Mouse (Mus musculus) ES-E14 (cell line): Measurements from ENCODE around the gene Hmbs. TPM values are rescaled to one million over a fixed set of nuclear protein-coding genes. Genes with fewer than 3 reads are reported as not detected.

Experiments used
- DNase-seq: peaks from one replicate; pipeline ENCODE4 v3.0.0-alpha.2; 2013; ENCODE audit warnings: low read depth, low spot score
- H3K27ac ChIP-seq: 2 replicates; pipeline ENCODE4 v1.5.1; 2012; ENCODE audit warnings: low read depth, mild to moderate bottlenecking, low read length, moderate library complexity, mixed read lengths; ENCODE audit not compliant: poor library complexity, insufficient read depth, severe bottlenecking
- H3K36me3 ChIP-seq: 2 replicates; pipeline ENCODE4 v1.6.1; 2012; ENCODE audit warnings: mild to moderate bottlenecking, low read length, moderate library complexity, mixed read lengths; ENCODE audit not compliant: control insufficient read depth, poor library complexity, insufficient read depth, severe bottlenecking
- H3K4me1 ChIP-seq, 2 experiments: fragments of 150-350 bp in 1 of 2; sonication (generic) in 1 of 2; 2 replicates each; pipeline ENCODE4 v1.6.1; 2012; ENCODE audit warnings: low read length in 2 of 2, mild to moderate bottlenecking in 1 of 2, mixed read lengths in 1 of 2; ENCODE audit not compliant: control insufficient read depth in 2 of 2, insufficient read depth in 2 of 2, poor library complexity in 1 of 2
- H3K4me3 ChIP-seq, 2 experiments: fragments of 150-350 bp in 1 of 2; sonication (generic) in 1 of 2; 2 replicates each; pipeline ENCODE4 v1.5.1; 2012; ENCODE audit warnings: low read length in 2 of 2, low read depth in 1 of 2, mild to moderate bottlenecking in 1 of 2, mixed read lengths in 1 of 2; ENCODE audit not compliant: insufficient read depth in 1 of 2, poor library complexity in 1 of 2, severe bottlenecking in 1 of 2
- H3K9ac ChIP-seq: 2 replicates; pipeline ENCODE4 v1.6.1; 2012; ENCODE audit warnings: low read depth, mild to moderate bottlenecking, low read length, mixed read lengths; ENCODE audit not compliant: poor library complexity, insufficient read depth, severe bottlenecking
- H3K9me3 ChIP-seq: fragments of 150-350 bp; sonication (generic); 2 replicates; pipeline ENCODE4 v1.6.1; 2012; ENCODE audit warnings: low read depth, mild to moderate bottlenecking, low read length; ENCODE audit not compliant: control insufficient read depth, insufficient read depth
- CHD2 ChIP-seq: IDR thresholded peaks from 2 replicates; pipeline ENCODE4 v1.6.1; 2014; ENCODE audit warnings: mild to moderate bottlenecking, low read depth, low read length, inconsistent platforms
- HCFC1 ChIP-seq: IDR thresholded peaks from 2 replicates; pipeline ENCODE4 v1.6.1; 2012; ENCODE audit warnings: low read length, inconsistent platforms, borderline replicate concordance; ENCODE audit not compliant: insufficient read depth
- MAFK ChIP-seq: IDR thresholded peaks from 2 replicates; pipeline ENCODE4 v1.6.1; 2014; ENCODE audit warnings: mild to moderate bottlenecking, low read depth, low read length, inconsistent platforms; ENCODE audit not compliant: insufficient read depth
- ZC3H11A ChIP-seq: IDR thresholded peaks from 2 replicates; pipeline ENCODE4 v1.6.1; 2012; ENCODE audit warnings: low read depth, mild to moderate bottlenecking, inconsistent platforms, low read length, borderline replicate concordance
- ZNF384 ChIP-seq: IDR thresholded peaks from 2 replicates; pipeline ENCODE4 v1.6.1; 2012; ENCODE audit warnings: low read depth, low read length, inconsistent platforms
- in situ Hi-C, 2 experiments: fragments of 600-800 bp; cut with MboI; formaldehyde crosslinking; loops; one replicate each; pipeline ENCODE4 v1.15.1; 2025; ENCODE audit warnings: low sequenced_read_pairs in 2 of 2, inconsistent platforms in 1 of 2; ENCODE audit not compliant: unreplicated experiment in 2 of 2
- total RNA-seq: library from RNA; depleted of rRNA; stranded (reverse); fragments of 300-350 nt; gene quantifications from 2 replicates; pipeline ENCODE4 v1.2.3, GENCODE M21; 2012; rRNA removed

Hmbs gene
- total RNA-seq, 1 experiment: 71.3 TPM

DNA sequence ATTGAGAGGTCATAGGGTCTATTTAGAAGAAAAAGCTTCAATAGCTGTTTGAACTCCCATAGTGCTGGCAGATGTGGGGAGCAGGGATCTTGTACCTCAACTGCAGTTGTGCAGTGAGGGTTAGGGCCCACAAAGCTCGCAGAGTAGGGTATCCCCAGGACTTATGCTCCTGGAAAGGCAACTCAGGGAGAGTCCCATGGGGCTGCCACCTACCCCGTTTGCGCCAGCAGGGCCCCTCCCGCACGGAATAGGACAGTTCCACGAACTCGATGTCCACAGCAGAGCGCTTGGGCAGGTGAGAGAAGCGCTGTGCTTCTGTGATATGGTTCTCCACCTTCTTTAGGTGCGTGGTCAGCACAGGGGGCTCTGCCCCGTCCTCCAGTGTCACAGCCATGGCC lies 57.0 kb downstream of the Hmbs start:
- peaks cover 0 to 17% of the 10 kb centered on the region in 2 experiments; a peak in 1 of 4 replicates for H3K4me1 ChIP-seq
- H3K9me3 ChIP-seq: no peaks in the 10 kb centered on the region
- H3K4me3 ChIP-seq: peak overlapping the region; percentile 64 to 78; a peak in 2 of 4 replicates
- TF ChIP-seq ZC3H11A (no peak), ZNF384 (no peak), HCFC1 (no peak), CHD2 (no peak), MAFK (no peak)
- in situ Hi-C loops: no loop called here
- peak overlapping the region; percentile 25; the same call in 1 of the 2 replicates for H3K9ac ChIP-seq
- H3K27ac ChIP-seq: no peak overlapping the region
- no peak for DNase-seq
- no peaks in the 10 kb centered on the region for H3K36me3 ChIP-seq

Other genes with a start within 250 kb of the Hmbs start
- 0.09 and 0.11 TPM in 2 replicates for gene Mfrp, start 242.5 kb downstream of the Hmbs start, total RNA-seq
- gene C1qtnf5, start 237.0 kb downstream of the Hmbs start, total RNA-seq: 0.79 and 1.6 TPM in 2 replicates
- gene Gm49380, start 230.7 kb downstream of the Hmbs start, total RNA-seq: 0.18 and 0.26 TPM in 2 replicates
- 19.9 and 23.1 TPM in 2 replicates for gene Rnf26, start 230.7 kb downstream of the Hmbs start, total RNA-seq
- 53.1 and 108 TPM in 2 replicates for gene Mcam, start 209.8 kb downstream of the Hmbs start, total RNA-seq
- gene Cbl, start 110.2 kb downstream of the Hmbs start, total RNA-seq: 17.3 and 20.0 TPM in 2 replicates
- gene Ccdc153, start 103.6 kb downstream of the Hmbs start, total RNA-seq: not detected in 2 replicates
- gene Pdzd3, start 92.8 kb downstream of the Hmbs start, total RNA-seq: 0.32 and 1.1 TPM in 2 replicates
- 0.63 and 1.1 TPM in 2 replicates for gene Nlrx1, start 75.6 kb downstream of the Hmbs start, total RNA-seq
- 0.45 and 0.53 TPM in 2 replicates for gene Abcg4, start 55.6 kb downstream of the Hmbs start, total RNA-seq
- 29.1 and 38.3 TPM in 2 replicates for gene Hinfp, start 38.6 kb downstream of the Hmbs start, total RNA-seq
- gene C2cd2l, start 23.9 kb downstream of the Hmbs start, total RNA-seq: 9.0 and 13.9 TPM in 2 replicates
- 16.3 and 17.9 TPM in 2 replicates for gene Dpagt1, start 18.2 kb downstream of the Hmbs start, total RNA-seq
- gene H2afx, start 9.5 kb downstream of the Hmbs start, total RNA-seq: 967 and 1,137 TPM in 2 replicates
- gene Vps11, start 17.4 kb upstream of the Hmbs start, total RNA-seq: 35.0 and 35.8 TPM in 2 replicates
- gene Hyou1, start 35.3 kb upstream of the Hmbs start, total RNA-seq: 246 and 320 TPM in 2 replicates
- 9.8 and 10.0 TPM in 2 replicates for gene Slc37a4, start 52.6 kb upstream of the Hmbs start, total RNA-seq
- gene Rps25, start 62.9 kb upstream of the Hmbs start, total RNA-seq: 1,792 and 2,115 TPM in 2 replicates
- 88.2 and 95.1 TPM in 2 replicates for gene Trappc4, start 63.4 kb upstream of the Hmbs start, total RNA-seq
- gene Ccdc84, start 74.3 kb upstream of the Hmbs start, total RNA-seq: 38.3 and 57.0 TPM in 2 replicates
- 0.79 and 1.9 TPM in 2 replicates for gene Foxr1, start 96.9 kb upstream of the Hmbs start, total RNA-seq
- gene Upk2, start 110.7 kb upstream of the Hmbs start, total RNA-seq: 0.31 and 1.1 TPM in 2 replicates
- 4.9 and 6.7 TPM in 2 replicates for gene Bcl9l, start 138.6 kb upstream of the Hmbs start, total RNA-seq
- 0.21 and 0.31 TPM in 2 replicates for gene Cxcr5, start 217.6 kb upstream of the Hmbs start, total RNA-seq